Mouse (Mus musculus) lung, embryonic 14.5 days (tissue): ENCODE results near the gene Park7. TPM values are rescaled to one million over a fixed set of nuclear protein-coding genes. Genes with fewer than 3 reads are reported as not detected.

Experiments used
- ATAC-seq: fragments of 200-750 bp; cut with Nextera tagmentation; 2 replicates; pipeline ENCODE4 v1.8.0; 2017; ENCODE audit warnings: mild to moderate bottlenecking, moderate TSS enrichment, moderate library complexity; ENCODE audit not compliant: insufficient read depth
- DNase-seq: peaks from one replicate; pipeline ENCODE4 v3.0.0-alpha.2; 2015
- H3K27ac ChIP-seq: fragments of 300-500 bp; sonication (generic); 2 replicates; pipeline ENCODE4 v1.5.1; 2014; ENCODE audit warnings: low read depth, mild to moderate bottlenecking, moderate library complexity
- H3K27me3 ChIP-seq: fragments of 300-500 bp; sonication (generic); 2 replicates; pipeline ENCODE4 v1.6.1; 2014; ENCODE audit warnings: low read length, control low read depth; ENCODE audit not compliant: insufficient read depth
- H3K36me3 ChIP-seq: fragments of 300-500 bp; sonication (generic); 2 replicates; pipeline ENCODE4 v1.6.1; 2014; ENCODE audit warnings: control low read depth; ENCODE audit not compliant: insufficient read depth
- H3K4me1 ChIP-seq: fragments of 300-500 bp; sonication (generic); 2 replicates; pipeline ENCODE4 v1.6.1; 2014; ENCODE audit warnings: antibody characterized with exemption, control low read depth; ENCODE audit not compliant: insufficient read depth
- H3K4me2 ChIP-seq: fragments of 300-500 bp; sonication (generic); 2 replicates; pipeline ENCODE4 v1.6.1; 2014; ENCODE audit warnings: mild to moderate bottlenecking
- H3K4me3 ChIP-seq: fragments of 300-500 bp; sonication (generic); 2 replicates; pipeline ENCODE4 v1.5.1; 2014; ENCODE audit warnings: low read depth, low read length
- H3K9ac ChIP-seq: fragments of 300-500 bp; sonication (generic); 2 replicates; pipeline ENCODE4 v1.6.1; 2014
- H3K9me3 ChIP-seq: fragments of 300-500 bp; sonication (generic); 2 replicates; pipeline ENCODE4 v1.6.1; 2016; ENCODE audit warnings: low read depth, low read length, control low read depth
- CTCF ChIP-seq: IDR thresholded peaks from 2 replicates; pipeline ENCODE4 v1.5.1; 2016; ENCODE audit warnings: antibody characterized with exemption, low read depth
- WGBS: fragments of 180-500 bp; shearing (Covaris S2); extraction: QIAGEN DNeasy Blood & Tissue Kit; methylation state at CpG from one replicate; pipeline ENCODE4 v1.1.7; 2014; 5-methylcytosine and 5-hydroxymethylcytosine counted together
- polyA plus RNA-seq: library from polyadenylated mRNA; unstranded; fragments of >200 nt; fragmentation: Nextera tagmentation; extraction: Ambion mirVana; gene quantifications from 2 replicates; pipeline ENCODE4 v1.2.1, GENCODE M21; 2014

Gene Park7
- polyA plus RNA-seq, 1 experiment from 2014 or later: 500 TPM

DNA sequence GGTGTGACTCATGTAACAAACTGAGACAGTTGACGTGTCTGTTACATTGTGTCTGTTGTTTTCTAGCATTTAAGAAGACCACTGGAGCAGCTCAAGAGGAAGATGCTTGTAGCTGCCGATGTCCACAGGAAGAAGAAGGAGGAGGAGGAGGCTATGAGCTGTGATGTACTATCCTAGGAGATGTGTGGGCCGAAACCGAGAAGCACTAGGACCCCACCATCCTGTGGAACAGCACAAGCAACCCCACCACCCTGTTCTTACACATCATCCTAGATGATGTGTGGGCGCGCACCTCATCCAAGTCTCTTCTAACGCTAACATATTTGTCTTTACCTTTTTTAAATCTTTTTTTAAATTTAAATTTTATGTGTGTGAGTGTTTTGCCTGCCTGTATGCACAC, 30.5 kb upstream of the Park7 start:
- Histone ChIP-seq H3K4me1 (no peaks in the 10 kb centered on the region), H3K27me3 (no peaks in the 10 kb centered on the region), H3K4me2 (no peak overlapping the region), H3K27ac (no peak overlapping the region), H3K36me3 (no peaks in the 10 kb centered on the region), H3K9ac (no peak overlapping the region), H3K4me3 (no peak overlapping the region), H3K9me3 (no peaks in the 10 kb centered on the region)
- DNase-seq: no peak
- ATAC-seq: no peak
- 88% methylated on average over 7 of the region's 7 CpGs for WGBS
- TF ChIP-seq CTCF: no peak

DNA sequence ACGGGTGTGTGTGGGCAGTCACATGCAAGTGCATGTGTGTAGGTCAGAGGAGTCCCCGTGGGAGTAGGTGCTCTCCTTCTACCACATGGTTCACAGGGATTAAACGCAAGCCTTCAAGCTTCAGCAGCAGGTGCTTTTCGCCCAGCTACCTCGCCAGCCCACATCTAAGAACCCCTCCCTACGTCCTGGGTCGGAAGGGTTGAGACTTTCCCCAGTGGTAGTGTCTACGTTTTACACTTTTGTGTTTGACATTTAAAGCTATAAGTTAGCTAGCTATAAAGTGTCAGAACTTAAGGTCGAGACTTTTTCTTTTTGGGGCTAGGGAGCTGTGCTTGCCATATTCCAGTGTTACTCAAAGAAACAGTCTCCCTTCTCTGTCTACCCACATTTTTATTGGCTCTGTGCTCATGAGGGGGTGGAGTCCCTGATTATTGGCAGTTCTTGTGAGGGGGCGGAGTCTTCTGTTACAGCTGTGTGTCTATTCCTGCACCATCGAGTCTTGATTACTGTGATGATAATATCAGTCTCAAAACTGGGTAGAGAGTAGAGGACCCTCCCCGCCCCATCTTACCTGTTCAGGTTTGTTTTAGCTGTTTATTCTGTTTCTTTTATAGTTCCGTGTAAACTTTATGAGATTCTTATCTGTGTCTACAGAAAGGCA, 25.9 kb upstream of the Park7 start:
- WGBS: 57% methylated on average over 13 of the region's 13 CpGs
- no peaks in the 10 kb centered on the region for H3K36me3 ChIP-seq
- no peaks in the 10 kb centered on the region for H3K27me3 ChIP-seq
- H3K4me3 ChIP-seq: no peak overlapping the region
- ATAC-seq (no peak), DNase-seq (no peak)
- H3K4me2 ChIP-seq: no peak overlapping the region
- no peaks in the 10 kb centered on the region for H3K4me1 ChIP-seq
- no peak for TF ChIP-seq CTCF
- H3K9me3 ChIP-seq: no peaks in the 10 kb centered on the region
- H3K9ac ChIP-seq: no peak overlapping the region
- no peak overlapping the region for H3K27ac ChIP-seq

DNA sequence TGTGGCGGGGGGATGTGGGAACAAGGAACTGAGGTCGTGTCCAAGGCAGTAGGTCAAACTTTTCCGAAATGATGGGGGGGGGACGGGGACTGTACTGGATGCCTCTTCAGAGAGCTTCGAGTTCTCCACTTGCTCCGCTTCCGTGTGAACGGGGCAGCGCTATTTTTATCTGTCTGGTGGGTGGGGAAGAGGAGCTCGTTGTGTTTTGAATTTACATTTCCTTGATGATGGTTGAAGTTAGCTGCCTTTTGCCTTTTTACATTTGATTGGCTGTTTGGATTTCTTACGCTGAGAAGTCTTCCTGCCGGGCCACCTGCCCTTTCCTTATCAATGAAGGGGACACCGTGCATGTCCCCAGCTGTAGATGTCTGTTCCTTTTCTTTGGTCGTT, 23.8 kb upstream of the Park7 start:
- no peak for TF ChIP-seq CTCF
- Histone ChIP-seq H3K4me1 (no peaks in the 10 kb centered on the region), H3K4me2 (peak overlapping the region; percentile 27; the same call in 1 of the 2 replicates), H3K27me3 (no peaks in the 10 kb centered on the region), H3K9ac (no peak overlapping the region), H3K36me3 (no peaks in the 10 kb centered on the region), H3K27ac (no peak overlapping the region), H3K9me3 (no peaks in the 10 kb centered on the region), H3K4me3 (no peak overlapping the region)
- no peak for ATAC-seq
- 26% methylated on average over 14 of the region's 14 CpGs for WGBS
- no peak for DNase-seq

DNA sequence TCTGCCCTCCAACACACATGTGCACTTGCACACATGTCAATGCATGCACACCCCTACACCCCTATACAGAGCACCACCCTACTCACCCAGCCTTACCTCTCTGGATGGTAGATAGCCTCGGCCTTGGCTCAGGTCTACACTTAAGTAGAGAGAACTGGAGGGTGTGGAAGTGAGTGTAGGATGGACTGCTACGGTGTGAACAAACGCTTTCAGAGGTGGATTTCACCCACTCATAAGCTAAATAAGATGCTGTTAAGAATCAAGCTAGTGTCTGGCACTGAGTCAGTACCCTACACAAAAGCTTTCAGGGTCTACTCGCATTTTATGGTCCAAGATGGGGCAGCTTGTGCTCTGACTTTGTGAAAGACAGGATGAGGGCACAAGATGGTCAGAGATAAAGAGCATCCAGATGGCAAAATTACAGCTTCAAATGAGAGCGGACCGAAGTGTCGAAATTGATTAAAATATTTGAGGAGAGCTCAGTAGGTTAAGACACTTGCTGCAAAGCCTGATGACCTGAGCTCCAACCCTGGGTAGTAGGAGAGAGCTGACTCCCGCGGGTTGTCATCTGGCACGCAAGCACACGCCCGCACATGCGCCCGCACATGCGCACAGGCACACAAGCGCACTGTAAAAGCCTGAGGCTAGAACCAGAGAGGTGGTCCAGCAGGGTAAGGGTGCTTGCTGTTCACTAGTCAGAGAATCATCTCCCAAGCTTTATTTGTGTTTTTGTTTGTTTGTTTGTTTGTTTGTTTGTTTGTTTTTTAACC, 23.2 kb upstream of the Park7 start:
- Histone ChIP-seq H3K4me2 (peak overlapping the region; percentile 27; the same call in 1 of the 2 replicates), H3K27ac (no peak overlapping the region), H3K4me3 (no peak overlapping the region), H3K4me1 (no peaks in the 10 kb centered on the region), H3K36me3 (no peaks in the 10 kb centered on the region), H3K9me3 (no peaks in the 10 kb centered on the region), H3K9ac (no peak overlapping the region), H3K27me3 (no peaks in the 10 kb centered on the region)
- ATAC-seq: no peak
- TF ChIP-seq CTCF: no peak
- DNase-seq: no peak
- 80% methylated on average over 16 of the region's 16 CpGs for WGBS

DNA sequence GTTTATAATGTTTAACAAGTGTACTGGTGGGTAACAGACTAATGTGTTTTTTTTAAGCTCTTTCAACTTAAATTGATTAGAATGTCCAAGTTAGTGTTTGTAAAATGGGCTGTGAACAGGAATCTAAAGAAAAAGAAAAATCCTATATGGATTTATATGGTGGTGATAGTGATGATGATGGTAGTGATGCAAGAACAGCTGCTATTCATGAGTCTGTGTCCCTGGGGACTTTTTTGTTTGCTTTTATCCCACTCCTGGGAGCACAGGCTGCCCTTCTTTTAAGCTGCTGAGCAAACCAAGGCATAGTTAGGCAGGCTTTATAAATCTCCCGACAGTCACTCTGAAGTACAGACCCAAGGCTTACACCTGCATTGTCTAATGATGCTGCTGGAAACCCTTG, 19.3 kb upstream of the Park7 start:
- DNase-seq (no peak), ATAC-seq (no peak)
- Histone ChIP-seq H3K4me3 (no peak overlapping the region), H3K36me3 (no peaks in the 10 kb centered on the region), H3K27me3 (no peaks in the 10 kb centered on the region), H3K27ac (no peak overlapping the region), H3K4me1 (no peaks in the 10 kb centered on the region), H3K9me3 (no peaks in the 10 kb centered on the region), H3K9ac (no peak overlapping the region), H3K4me2 (no peak overlapping the region)
- 62% methylated on average over 1 of the region's 1 CpGs for WGBS
- TF ChIP-seq CTCF: no peak

DNA sequence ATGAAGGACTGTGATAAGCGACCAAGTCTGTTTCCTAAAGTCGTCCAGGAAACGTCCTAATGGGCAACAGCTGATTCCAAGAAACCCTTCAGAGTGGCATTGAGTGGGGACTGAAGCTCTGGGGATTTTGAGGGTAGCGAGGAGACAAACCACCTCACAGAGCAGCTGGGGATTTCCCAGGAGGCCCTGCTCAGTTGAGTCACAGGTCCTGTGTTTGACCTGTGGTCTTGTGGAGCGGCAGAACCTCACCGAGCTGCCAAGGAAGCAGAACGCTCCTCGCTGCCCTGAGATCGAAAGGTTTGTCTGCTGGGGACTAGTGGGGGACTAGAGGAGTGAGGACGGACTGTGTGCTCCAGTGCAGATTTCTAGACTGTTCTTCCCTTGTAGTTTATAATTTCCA, 13.6 kb upstream of the Park7 start:
- 44% methylated on average over 10 of the region's 10 CpGs for WGBS
- Histone ChIP-seq H3K9ac (no peak overlapping the region), H3K4me2 (no peak overlapping the region), H3K27me3 (no peaks in the 10 kb centered on the region), H3K9me3 (no peaks in the 10 kb centered on the region), H3K4me3 (no peak overlapping the region), H3K36me3 (no peaks in the 10 kb centered on the region), H3K4me1 (no peaks in the 10 kb centered on the region), H3K27ac (no peak overlapping the region)
- ATAC-seq (no peak), DNase-seq (no peak)
- TF ChIP-seq CTCF: no peak

DNA sequence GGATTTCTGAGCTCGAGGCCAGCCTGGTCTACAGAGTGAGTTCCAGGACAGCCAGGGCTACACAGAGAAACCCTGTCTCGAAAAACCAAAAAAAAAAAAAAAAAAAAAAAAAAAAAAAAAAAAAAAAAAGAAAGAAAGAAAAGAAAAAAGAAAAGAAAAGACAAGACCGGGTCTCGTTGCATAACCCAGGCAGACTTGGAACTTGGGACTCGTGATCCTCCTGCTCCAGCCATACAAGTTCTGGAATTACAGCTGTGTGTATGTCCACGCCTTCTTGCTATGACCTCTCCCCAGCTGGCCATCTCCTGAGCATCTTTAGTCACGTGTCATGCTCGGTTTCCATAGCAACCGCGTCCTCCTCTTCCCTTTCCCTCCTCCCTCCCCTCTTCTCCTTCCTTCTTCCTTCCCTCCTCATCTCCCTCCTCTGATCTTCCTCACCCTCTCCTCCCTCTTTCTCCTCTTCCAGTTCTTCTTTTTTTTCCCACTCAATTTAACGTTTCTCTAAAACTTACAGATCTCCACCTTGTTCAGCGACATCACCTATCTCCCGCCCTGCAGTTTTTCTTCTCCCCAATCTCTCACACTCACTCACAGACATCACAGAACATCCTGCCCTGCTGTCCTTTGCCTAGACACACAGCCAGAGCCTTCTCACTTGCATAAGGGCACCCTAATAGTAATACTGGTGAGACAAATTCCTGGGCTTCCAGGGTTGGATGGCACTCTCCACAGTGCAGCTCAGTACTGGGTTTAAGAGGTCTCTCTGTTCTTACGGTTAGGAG, 12.9 kb upstream of the Park7 start:
- no peak overlapping the region for H3K4me2 ChIP-seq
- no peaks in the 10 kb centered on the region for H3K36me3 ChIP-seq
- ATAC-seq (no peak), DNase-seq (peak; percentile 34)
- no peak overlapping the region for H3K9ac ChIP-seq
- H3K27ac ChIP-seq: no peak overlapping the region
- WGBS: 48% methylated on average over 13 of the region's 14 CpGs
- no peak overlapping the region for H3K4me3 ChIP-seq
- no peaks in the 10 kb centered on the region for H3K9me3 ChIP-seq
- H3K4me1 ChIP-seq: no peaks in the 10 kb centered on the region
- no peaks in the 10 kb centered on the region for H3K27me3 ChIP-seq
- TF ChIP-seq CTCF: no peak
